Mouse (Mus musculus) retina, postnatal 7 days (tissue): ENCODE measurements around the gene Myg1.

Experiments
- DNase-seq: peaks from one replicate; pipeline ENCODE4 v3.0.0-alpha.2; 2012; ENCODE audit warnings: low read depth, low spot score

Myg1 gene

GRCm38 (mm10) chr15:102383671-102384070 lies 52.2 kb downstream of the Myg1 start:
- no peak for DNase-seq

GRCm38 (mm10) chr15:102386640-102387039 lies 55.1 kb downstream of the Myg1 start:
- no peak for DNase-seq
